Mouse (Mus musculus) liver, embryonic 14.5 days (tissue): Measurements from ENCODE around the gene Ankrd44. TPM values are rescaled to one million over a fixed set of nuclear protein-coding genes. Genes with fewer than 3 reads are reported as not detected.

Experiments used
- ATAC-seq: fragments of 200-750 bp; cut with Nextera tagmentation; 2 replicates; pipeline ENCODE4 v1.8.0; 2017; ENCODE audit warnings: moderate number of reproducible peaks, mild to moderate bottlenecking, moderate library complexity; ENCODE audit not compliant: insufficient read depth
- DNase-seq, 3 experiments: peaks; one replicate each; pipeline ENCODE4 v3.0.0-alpha.2; 2012 to 2013; ENCODE audit warnings: low read depth in 3 of 3, low spot score in 3 of 3
- H3K27ac ChIP-seq: fragments of 300-500 bp; sonication (generic); 2 replicates; pipeline ENCODE4 v1.5.1; 2014; ENCODE audit warnings: moderate library complexity, mild to moderate bottlenecking, control low read depth, inconsistent platforms
- H3K27me3 ChIP-seq: fragments of 300-500 bp; sonication (generic); 2 replicates; pipeline ENCODE4 v1.6.1; 2014; ENCODE audit warnings: mild to moderate bottlenecking, low read length, moderate library complexity; ENCODE audit not compliant: control insufficient read depth, insufficient read depth
- H3K36me3 ChIP-seq: fragments of 300-500 bp; sonication (generic); replicated peaks from 2 replicates; pipeline ENCODE4 v1.6.1; 2014; ENCODE audit warnings: low read depth; ENCODE audit not compliant: control insufficient read depth, insufficient read depth
- H3K4me1 ChIP-seq, 2 experiments: fragments of 200-500 bp in 1 of 2; fragments of 300-500 bp in 1 of 2; sonication (generic) in 1 of 2; replicated peaks; 2 replicates each; pipeline ENCODE4 v1.6.1; 2012 to 2014; ENCODE audit warnings: antibody characterized with exemption in 1 of 2, inconsistent platforms in 1 of 2, low read length in 1 of 2; ENCODE audit not compliant: control insufficient read depth in 2 of 2, insufficient read depth in 2 of 2
- H3K4me2 ChIP-seq: fragments of 300-500 bp; sonication (generic); 2 replicates; pipeline ENCODE4 v1.6.1; 2014; ENCODE audit warnings: low read depth, mild to moderate bottlenecking, control low read depth, moderate library complexity
- H3K4me3 ChIP-seq, 2 experiments: fragments of 200-500 bp in 1 of 2; fragments of 300-500 bp in 1 of 2; sonication (generic) in 1 of 2; 2 replicates each; pipeline ENCODE4 v1.5.1; 2012 to 2014; ENCODE audit warnings: low read depth in 2 of 2, low read length in 2 of 2, mild to moderate bottlenecking in 2 of 2, control low read depth in 1 of 2, inconsistent platforms in 1 of 2, moderate library complexity in 1 of 2; ENCODE audit not compliant: insufficient read depth in 1 of 2
- H3K9ac ChIP-seq: fragments of 300-500 bp; sonication (generic); replicated peaks from 2 replicates; pipeline ENCODE4 v1.6.1; 2014; ENCODE audit warnings: mild to moderate bottlenecking, control low read depth, moderate library complexity
- H3K9me3 ChIP-seq: fragments of 300-500 bp; sonication (generic); 2 replicates; pipeline ENCODE4 v1.6.1; 2016; ENCODE audit warnings: low read length, mixed read lengths; ENCODE audit not compliant: control insufficient read depth
- CTCF ChIP-seq: IDR thresholded peaks from 2 replicates; pipeline ENCODE4 v1.5.1; 2016; ENCODE audit warnings: antibody characterized with exemption, low read depth, control low read depth
- EP300 ChIP-seq: IDR thresholded peaks from 2 replicates; pipeline ENCODE4 v1.6.1; 2016; ENCODE audit warnings: antibody characterized with exemption, low read depth
- WGBS: fragments of 180-500 bp; shearing (Covaris S2); extraction: QIAGEN DNeasy Blood & Tissue Kit; methylation state at CpG from one replicate; pipeline ENCODE4 v1.1.7; 2014; ENCODE audit not compliant: insufficient replicate concordance; 5-methylcytosine and 5-hydroxymethylcytosine counted together
- polyA plus RNA-seq, 2 experiments: library from polyadenylated mRNA; depleted of rRNA in 1 of 2; stranded (reverse) in 1 of 2; unstranded in 1 of 2; fragments of >200 nt; fragmentation: Nextera tagmentation in 1 of 2; extraction: Ambion mirVana in 1 of 2; gene quantifications; 2 replicates each; pipeline versions ENCODE4 v1.2.1 to v1.2.3; 2012 to 2014

Ankrd44 gene
- polyA plus RNA-seq, 2 experiments: 4.2 to 6.1 TPM

- no peak overlapping the region for H3K4me2 ChIP-seq
- H3K4me3 ChIP-seq: no peak overlapping the region
- no peaks in the 10 kb centered on the region for H3K27me3 ChIP-seq
- WGBS: 77% methylated on average over 5 of the region's 5 CpGs
- no peak overlapping the region for H3K9ac ChIP-seq
- DNase-seq: no peak
- ATAC-seq: no peak
- TF ChIP-seq CTCF (no peak), EP300 (no peak)
- no peaks in the 10 kb centered on the region for H3K36me3 ChIP-seq
- H3K27ac ChIP-seq: no peak overlapping the region
- H3K9me3 ChIP-seq: no peaks in the 10 kb centered on the region
- H3K4me1 ChIP-seq: no peaks in the 10 kb centered on the region
These were observed 153.3 kb downstream of the Ankrd44 start for GRCm38 (mm10) chr1:54772843-54773242.

DNA sequence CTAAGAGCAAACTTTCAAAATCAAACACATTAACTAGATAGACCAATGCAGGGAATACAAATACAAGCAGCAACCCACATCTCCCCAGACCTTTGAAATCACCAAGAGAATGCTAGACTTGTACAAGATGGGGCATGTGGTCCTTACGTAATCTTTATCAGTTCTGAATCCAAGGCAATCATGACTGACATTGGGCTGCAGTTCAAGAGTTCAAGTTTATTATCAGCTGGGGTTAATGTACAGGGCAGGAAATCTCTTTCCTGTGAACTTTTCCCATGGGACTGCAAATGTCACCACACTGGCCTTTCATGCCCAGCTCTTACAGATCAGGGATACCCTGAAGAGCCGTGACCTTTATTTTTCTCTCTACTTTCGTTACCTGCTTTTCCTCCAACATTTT lies 154.7 kb downstream of the Ankrd44 start:
- no peaks in the 10 kb centered on the region for H3K36me3 ChIP-seq
- TF ChIP-seq EP300 (no peak), CTCF (no peak)
- no peaks in the 10 kb centered on the region for H3K4me1 ChIP-seq
- no peak overlapping the region for H3K9ac ChIP-seq
- 71% methylated on average over 3 of the region's 3 CpGs for WGBS
- no peak for ATAC-seq
- H3K4me3 ChIP-seq: no peak overlapping the region
- no peaks in the 10 kb centered on the region for H3K27me3 ChIP-seq
- no peak overlapping the region for H3K27ac ChIP-seq
- no peak for DNase-seq
- H3K4me2 ChIP-seq: no peak overlapping the region
- no peaks in the 10 kb centered on the region for H3K9me3 ChIP-seq

- DNase-seq: no peak
- ATAC-seq: no peak
- 61% methylated on average over 3 of the region's 3 CpGs for WGBS
These were observed 159.0 kb downstream of the Ankrd44 start for GRCm38 (mm10) chr1:54767221-54767620.

DNA sequence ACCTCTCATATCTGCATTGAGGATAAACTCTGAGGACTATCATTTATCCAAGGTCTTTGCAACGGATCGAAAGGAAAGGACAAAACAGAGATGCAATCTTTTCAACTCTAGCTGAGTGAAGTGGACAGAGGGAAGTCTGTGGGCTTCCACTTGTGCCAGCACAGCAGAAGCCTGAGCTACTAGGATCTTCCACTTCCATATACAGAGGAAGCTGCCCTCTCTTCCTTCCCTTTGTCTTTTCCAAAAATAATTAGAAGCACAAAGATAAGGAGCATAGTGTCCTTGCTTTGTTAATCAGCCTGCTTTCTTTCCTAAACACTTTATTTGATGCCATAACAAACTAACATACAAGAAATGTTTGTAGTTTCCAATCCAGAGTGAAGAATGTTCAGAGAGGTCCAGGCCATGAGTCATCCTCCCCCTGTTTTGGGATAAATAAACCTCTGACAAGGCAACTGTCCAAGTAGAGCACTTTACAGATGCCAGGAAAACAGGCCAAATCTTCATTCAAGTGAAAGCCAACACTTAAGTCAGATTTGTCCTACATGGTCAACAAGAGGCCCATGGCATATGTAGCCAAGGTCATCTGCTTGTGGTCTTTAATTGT lies 160.5 kb downstream of the Ankrd44 start:
- 66% methylated on average over 2 of the region's 2 CpGs for WGBS
- H3K27me3 ChIP-seq: no peaks in the 10 kb centered on the region
- H3K27ac ChIP-seq: no peak overlapping the region
- H3K9ac ChIP-seq: no peak overlapping the region
- no peaks in the 10 kb centered on the region for H3K9me3 ChIP-seq
- DNase-seq (no peak), ATAC-seq (no peak)
- TF ChIP-seq EP300 (no peak), CTCF (no peak)
- H3K4me3 ChIP-seq: no peak overlapping the region
- H3K4me1 ChIP-seq: no peaks in the 10 kb centered on the region
- H3K4me2 ChIP-seq: no peak overlapping the region
- H3K36me3 ChIP-seq: no peaks in the 10 kb centered on the region

More at GRCm38 (mm10) chr1:54767221-54767620, 159.0 kb downstream of the Ankrd44 start:
- no peaks in the 10 kb centered on the region for H3K4me1 ChIP-seq
- H3K27ac ChIP-seq: no peak overlapping the region
- H3K27me3 ChIP-seq: no peaks in the 10 kb centered on the region
- no peaks in the 10 kb centered on the region for H3K9me3 ChIP-seq
- TF ChIP-seq CTCF (no peak), EP300 (no peak)
- no peak overlapping the region for H3K4me3 ChIP-seq
- no peaks in the 10 kb centered on the region for H3K36me3 ChIP-seq
- no peak overlapping the region for H3K9ac ChIP-seq
- no peak overlapping the region for H3K4me2 ChIP-seq

GRCm38 (mm10) chr1:54762216-54762807 lies 163.9 kb downstream of the Ankrd44 start:
- H3K27ac ChIP-seq: no peak overlapping the region
- no peaks in the 10 kb centered on the region for H3K9me3 ChIP-seq
- H3K9ac ChIP-seq: no peak overlapping the region
- no peaks in the 10 kb centered on the region for H3K27me3 ChIP-seq
- H3K4me1 ChIP-seq: no peaks in the 10 kb centered on the region
- no peak overlapping the region for H3K4me3 ChIP-seq
- TF ChIP-seq CTCF (no peak), EP300 (no peak)
- ATAC-seq (no peak), DNase-seq (no peak)
- no peaks in the 10 kb centered on the region for H3K36me3 ChIP-seq
- no peak overlapping the region for H3K4me2 ChIP-seq
- 68% methylated on average over 10 of the region's 10 CpGs for WGBS
